Mouse (Mus musculus) layer of hippocampus, adult 2 months (tissue): ENCODE data around the gene Hrh2. TPM values are rescaled to one million over a fixed set of nuclear protein-coding genes. Genes with fewer than 3 reads are reported as not detected.

Experiments used
- DNase-seq, 2 experiments: peaks; one replicate each; pipeline ENCODE4 v3.0.0; 2022; ENCODE audit warnings: low spot score in 2 of 2
- H3K27ac ChIP-seq: fragments of 200-600 bp; 2 replicates; pipeline ENCODE4 v1.8.1; 2022
- H3K4me3 ChIP-seq: fragments of 200-600 bp; 2 replicates; pipeline ENCODE4 v1.8.1; 2022; ENCODE audit warnings: mild to moderate bottlenecking
- CTCF ChIP-seq: fragments of 200-600 bp; conservative IDR thresholded peaks from 2 replicates; pipeline ENCODE4 v1.8.1; 2022; ENCODE audit warnings: antibody characterized with exemption, mild to moderate bottlenecking, moderate library complexity
- total RNA-seq, 2 experiments: library from RNA; stranded (reverse); gene quantifications; 2 replicates each; pipeline ENCODE4 v1.2.3; 2021

The Hrh2 gene
- total RNA-seq, 2 experiments from 2014 or later, result 6.3 to 6.9 TPM

DNA sequence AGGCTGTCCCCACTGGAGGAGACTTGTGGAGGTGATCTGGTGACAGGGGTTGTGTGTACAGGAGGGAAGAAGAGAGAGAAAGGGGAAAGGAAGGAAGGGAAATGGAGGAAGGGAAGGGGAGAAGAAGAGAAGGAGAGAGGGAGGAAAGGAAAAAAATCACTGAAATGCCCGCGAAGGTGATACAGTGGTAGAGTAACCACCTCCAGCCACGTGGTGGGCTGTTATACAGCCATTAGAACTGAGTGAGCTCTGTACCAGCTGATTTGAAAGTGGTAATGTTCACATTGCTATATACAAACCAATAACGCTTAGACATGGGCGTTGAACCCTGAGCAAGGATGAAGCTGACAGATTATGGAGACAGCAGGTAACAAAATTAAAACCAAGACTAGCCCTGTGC lies 20.6 kb downstream of the Hrh2 start:
- H3K27ac ChIP-seq, result no peak overlapping the region
- H3K4me3 ChIP-seq, result no peak overlapping the region
- no peak for TF ChIP-seq CTCF
- DNase-seq, result no peak

DNA sequence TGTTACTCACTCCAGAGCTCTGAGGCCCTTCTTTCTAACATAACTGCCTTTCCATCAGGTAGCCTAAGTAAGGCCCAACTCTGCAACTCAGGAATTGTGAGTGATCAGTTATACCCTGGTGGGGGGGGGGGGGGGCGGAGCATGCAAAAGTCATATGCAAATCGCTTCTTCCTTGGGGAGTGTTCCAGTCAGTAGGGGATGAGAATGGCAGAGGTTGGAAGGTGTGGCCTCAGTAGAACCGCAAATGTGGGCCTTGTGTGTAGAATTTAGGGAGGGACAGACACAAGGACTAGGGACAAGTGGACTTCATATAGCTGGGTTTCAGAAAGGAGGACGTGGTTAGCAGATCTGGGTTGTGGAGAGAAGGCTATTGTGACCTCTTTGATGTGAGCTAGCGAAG lies 23.3 kb downstream of the Hrh2 start:
- TF ChIP-seq CTCF, result no peak
- no peak overlapping the region for H3K4me3 ChIP-seq
- no peak for DNase-seq
- no peak overlapping the region for H3K27ac ChIP-seq

DNA sequence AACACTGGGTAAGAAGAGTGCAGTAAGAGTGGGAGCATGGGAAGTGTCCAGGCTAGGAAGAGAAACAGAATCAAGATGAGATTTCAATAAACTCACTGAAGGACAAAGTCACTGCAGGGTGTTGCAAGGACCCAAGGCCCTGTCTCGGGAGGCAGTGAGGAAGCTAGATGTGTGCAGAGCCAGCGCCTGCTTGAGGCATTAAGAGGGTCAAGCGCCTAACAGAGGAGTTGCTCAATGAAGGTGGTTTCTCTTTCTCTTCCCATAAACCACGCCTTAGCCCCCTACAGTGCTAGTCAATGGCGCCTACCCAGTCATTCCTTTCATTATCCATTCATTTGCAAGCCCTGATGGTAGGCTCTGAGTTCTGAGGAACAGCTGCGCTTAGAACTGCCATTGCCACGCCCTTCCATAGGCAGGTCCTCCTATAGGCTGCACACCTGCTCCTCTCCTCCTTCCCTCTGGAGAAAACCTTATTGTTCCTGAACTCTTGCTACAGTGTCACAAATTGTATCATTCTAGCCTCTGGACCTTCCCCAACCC lies 23.9 kb downstream of the Hrh2 start:
- Histone ChIP-seq H3K4me3 (no peak overlapping the region), H3K27ac (no peak overlapping the region)
- TF ChIP-seq CTCF, result no peak
- DNase-seq, result no peak

- no peak for TF ChIP-seq CTCF
- Histone ChIP-seq H3K4me3 (no peak overlapping the region), H3K27ac (peak overlapping the region; percentile 44; the same call in 1 of the 2 replicates)
- peak in 1 of 2 experiments; percentile 63 for DNase-seq
These were observed 26.4 kb downstream of the Hrh2 start for GRCm38 (mm10) chr13:54218341-54218740.

- DNase-seq, result no peak
- Histone ChIP-seq H3K27ac (no peak overlapping the region), H3K4me3 (no peak overlapping the region)
- no peak for TF ChIP-seq CTCF
These were observed 29.8 kb downstream of the Hrh2 start for GRCm38 (mm10) chr13:54221631-54222179.

- Histone ChIP-seq H3K27ac (peak overlapping the region; percentile 68), H3K4me3 (no peak overlapping the region)
- TF ChIP-seq CTCF, result no peak
- no peak for DNase-seq
These were observed 31.2 kb downstream of the Hrh2 start for GRCm38 (mm10) chr13:54222921-54223769.

DNA sequence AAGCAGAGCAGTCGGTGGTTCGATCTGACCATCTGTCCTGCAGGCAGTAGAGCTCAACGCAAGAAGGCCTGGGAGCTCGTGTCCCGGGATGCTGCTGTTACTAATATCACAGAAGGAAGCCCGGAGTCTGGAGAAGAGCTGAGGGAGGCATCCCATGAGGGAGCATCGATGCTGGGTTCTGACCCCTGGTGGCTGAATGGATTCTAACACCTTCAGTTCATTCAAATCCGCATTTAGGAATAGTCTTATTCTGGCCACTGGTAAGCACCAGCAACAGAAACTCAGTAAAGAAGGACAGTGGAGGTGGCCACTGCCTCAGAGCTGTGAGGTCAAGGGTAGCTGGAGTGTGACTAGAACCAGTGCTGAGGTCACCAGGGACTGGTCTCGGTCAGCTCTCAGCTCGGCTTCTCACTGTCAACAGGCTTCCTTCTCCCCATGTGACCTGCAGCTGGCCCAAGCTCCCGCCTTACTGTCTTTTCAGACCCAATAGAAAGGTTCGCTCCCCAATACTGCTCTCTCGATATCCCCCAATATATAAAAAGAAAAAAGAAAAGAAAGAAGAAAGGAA lies 36.1 kb downstream of the Hrh2 start:
- DNase-seq, result peak; percentile 53 to 78
- peak; percentile 92 for TF ChIP-seq CTCF
- Histone ChIP-seq H3K27ac (no peak overlapping the region), H3K4me3 (no peak overlapping the region)

GRCm38 (mm10) chr13:54230081-54230480 lies 38.2 kb downstream of the Hrh2 start:
- TF ChIP-seq CTCF, result no peak
- H3K4me3 ChIP-seq, result no peak overlapping the region

DNA sequence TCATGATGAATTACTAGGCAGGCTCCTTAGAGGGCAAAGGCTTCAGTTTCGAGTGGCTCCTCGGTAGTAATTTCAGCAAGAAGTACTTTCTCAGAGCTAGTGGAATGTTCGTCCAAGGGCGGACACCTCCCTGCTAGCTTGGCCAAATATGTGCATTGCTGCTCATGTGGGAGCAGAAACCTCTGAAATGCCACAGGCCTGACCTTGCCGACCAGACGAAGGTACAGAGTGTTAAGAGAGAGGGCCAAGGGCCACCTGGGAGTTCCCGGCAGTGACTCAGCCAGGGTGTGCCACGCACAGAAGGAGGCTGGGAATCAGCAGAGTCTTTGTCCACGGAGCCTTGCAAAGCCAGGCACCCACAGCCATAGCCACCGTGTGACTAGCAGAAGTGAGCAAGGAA lies 39.9 kb downstream of the Hrh2 start:
- DNase-seq, result no peak
- H3K4me3 ChIP-seq, result no peak overlapping the region
- no peak overlapping the region for H3K27ac ChIP-seq
- no peak for TF ChIP-seq CTCF

More at GRCm38 (mm10) chr13:54230081-54230480, 38.2 kb downstream of the Hrh2 start:
- H3K27ac ChIP-seq, result no peak overlapping the region
- no peak for DNase-seq

GRCm38 (mm10) chr13:54237512-54237911 lies 45.6 kb downstream of the Hrh2 start:
- TF ChIP-seq CTCF, result no peak
- no peak for DNase-seq
- Histone ChIP-seq H3K27ac (no peak overlapping the region), H3K4me3 (no peak overlapping the region)

- no peak overlapping the region for H3K4me3 ChIP-seq
These were observed 46.8 kb downstream of the Hrh2 start for GRCm38 (mm10) chr13:54238585-54239323.

GRCm38 (mm10) chr13:54242380-54242779 lies 50.5 kb downstream of the Hrh2 start:
- peak; percentile 77 for TF ChIP-seq CTCF
- no peak for DNase-seq
- Histone ChIP-seq H3K4me3 (no peak overlapping the region), H3K27ac (no peak overlapping the region)

More at GRCm38 (mm10) chr13:54238585-54239323, 46.8 kb downstream of the Hrh2 start:
- H3K27ac ChIP-seq, result no peak overlapping the region
- TF ChIP-seq CTCF, result no peak
- DNase-seq, result no peak

DNA sequence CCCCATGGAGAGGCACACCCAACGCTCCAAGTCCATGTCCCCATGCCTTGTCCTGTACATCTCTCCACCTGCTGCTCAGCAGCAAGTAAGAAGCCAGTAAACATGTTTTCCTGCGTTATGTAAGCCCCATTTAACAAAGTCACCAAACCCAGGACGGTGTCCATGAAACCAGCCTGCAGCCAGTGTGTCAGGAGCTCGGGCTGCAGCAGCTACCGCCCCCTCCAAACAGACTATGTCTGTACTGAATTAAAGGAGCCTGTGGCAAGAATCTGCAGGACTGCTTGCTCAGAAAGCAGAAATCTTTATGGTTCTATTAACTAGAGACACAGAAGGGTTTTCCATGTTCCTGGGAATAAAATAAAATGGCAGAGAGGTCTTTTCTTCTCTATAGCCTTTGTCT lies 53.3 kb downstream of the Hrh2 start:
- peak overlapping the region; percentile 65 for H3K27ac ChIP-seq
- no peak for TF ChIP-seq CTCF
- H3K4me3 ChIP-seq, result no peak overlapping the region
- no peak for DNase-seq
